Mouse (Mus musculus): ENCODE measurements at regions not wholly inside any gene's neighbourhood (a gene's known extent, or its start where the extent isn't known, plus 50 kb on each side); places are given as distances from the start of the nearest gene placed in this dataset.
A peak's percentile ranks its signal among the peaks of the same experiment; 100 is the strongest.

DNA sequence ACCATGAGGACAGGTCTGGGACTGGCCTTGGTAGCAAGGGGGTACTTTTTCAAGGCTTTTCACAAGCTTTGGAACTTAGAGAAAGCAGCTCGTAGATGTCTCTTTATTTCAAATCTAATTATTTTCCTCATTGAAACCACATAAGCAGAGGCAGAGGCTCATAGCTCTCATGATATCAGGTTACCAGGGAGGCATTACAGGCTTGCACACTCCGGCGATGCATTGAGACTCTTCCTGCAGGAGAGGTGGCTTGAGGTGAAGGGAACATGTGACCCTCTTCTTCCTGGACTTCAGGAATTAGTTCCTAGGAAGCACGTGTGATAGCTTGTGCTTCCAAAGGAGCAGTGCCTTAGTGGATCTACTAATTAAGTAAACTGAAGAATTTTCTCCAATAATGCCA lies 233.9 kb upstream of the Snx7 start:
- no peaks in the 10 kb centered on the region for H3K27me3 ChIP-seq (ENCODE audit: insufficient read depth, low read length)
- no peak for TF ChIP-seq CTCF (IDR thresholded peaks at IDR 0.05; ENCODE audit: low read depth)
- no peak overlapping the region for H3K4me2 ChIP-seq (ENCODE audit: low read depth, low read length)
- H3K27ac ChIP-seq, result no peak overlapping the region
- no peak for ATAC-seq
- WGBS, result 77% methylated on average over 4 of the region's 4 CpGs
- H3K4me1 ChIP-seq (ENCODE audit: insufficient read depth, low read length), result no peaks in the 10 kb centered on the region
- no peaks in the 10 kb centered on the region for H3K9me3 ChIP-seq (ENCODE audit: low read length)
- no peak overlapping the region for H3K9ac ChIP-seq (replicated peaks; ENCODE audit: low read length)
- DNase-seq (ENCODE audit: low spot score), result no peak
- no peak overlapping the region for H3K4me3 ChIP-seq (ENCODE audit: low read length)
- no peaks in the 10 kb centered on the region for H3K36me3 ChIP-seq (ENCODE audit: insufficient read depth, low read length)

DNA sequence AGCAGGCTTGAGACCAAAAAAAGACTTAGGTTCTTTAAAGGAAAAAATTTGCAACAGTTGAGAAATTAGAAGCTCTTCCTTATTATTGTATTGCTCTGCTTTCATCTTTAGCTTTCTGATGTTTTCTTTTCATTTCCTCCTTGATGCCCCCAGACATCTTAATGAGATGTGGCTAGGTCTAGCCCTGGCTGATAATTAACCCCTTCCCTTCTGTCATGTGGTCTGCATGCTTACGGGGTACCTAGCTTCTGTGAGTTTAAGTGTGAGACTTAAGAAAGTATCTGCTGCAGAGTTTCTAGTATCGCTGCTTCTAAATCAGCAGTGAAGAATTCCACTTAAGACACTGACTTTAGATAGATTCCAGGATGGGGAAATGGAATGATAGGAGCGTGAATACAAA lies 215.8 kb upstream of the Snx7 start:
- Histone ChIP-seq H3K36me3 (ENCODE audit: insufficient read depth, low read length) (no peaks in the 10 kb centered on the region), H3K4me3 (ENCODE audit: low read length) (no peak overlapping the region), H3K4me1 (ENCODE audit: insufficient read depth, low read length) (no peaks in the 10 kb centered on the region), H3K9ac (replicated peaks; ENCODE audit: low read length) (no peak overlapping the region), H3K27ac (no peak overlapping the region), H3K9me3 (ENCODE audit: low read length) (no peaks in the 10 kb centered on the region), H3K4me2 (ENCODE audit: low read depth, low read length) (no peak overlapping the region), H3K27me3 (ENCODE audit: insufficient read depth, low read length) (no peaks in the 10 kb centered on the region)
- no peak for TF ChIP-seq CTCF (IDR thresholded peaks at IDR 0.05; ENCODE audit: low read depth)
- no peak for ATAC-seq
- no peak for DNase-seq (ENCODE audit: low spot score)
- WGBS, result 85% methylated on average over 3 of the region's 3 CpGs

- H3K4me3 ChIP-seq (ENCODE audit: low read length), result no peak overlapping the region
- no peaks in the 10 kb centered on the region for H3K27me3 ChIP-seq (ENCODE audit: insufficient read depth, low read length)
- H3K4me2 ChIP-seq (ENCODE audit: low read depth, low read length), result no peak overlapping the region
- DNase-seq (ENCODE audit: low spot score) (no peak), ATAC-seq (no peak)
- H3K4me1 ChIP-seq (ENCODE audit: insufficient read depth, low read length), result no peaks in the 10 kb centered on the region
- TF ChIP-seq CTCF (IDR thresholded peaks at IDR 0.05; ENCODE audit: low read depth), result no peak
- WGBS, result 89% methylated on average over 3 of the region's 3 CpGs
- H3K9ac ChIP-seq (replicated peaks; ENCODE audit: low read length), result no peak overlapping the region
- H3K27ac ChIP-seq, result no peak overlapping the region
- no peaks in the 10 kb centered on the region for H3K9me3 ChIP-seq (ENCODE audit: low read length)
- no peaks in the 10 kb centered on the region for H3K36me3 ChIP-seq (ENCODE audit: insufficient read depth, low read length)
Observed at GRCm38 (mm10) chr3:118072363-118072762, 203.6 kb upstream of the Snx7 start.

- Histone ChIP-seq H3K4me2 (ENCODE audit: low read depth, low read length) (no peak overlapping the region), H3K9ac (replicated peaks; ENCODE audit: low read length) (no peak overlapping the region)
- WGBS, result 74% methylated on average over 4 of the region's 4 CpGs
Observed at GRCm38 (mm10) chr3:118070129-118070528, 201.4 kb upstream of the Snx7 start.

DNA sequence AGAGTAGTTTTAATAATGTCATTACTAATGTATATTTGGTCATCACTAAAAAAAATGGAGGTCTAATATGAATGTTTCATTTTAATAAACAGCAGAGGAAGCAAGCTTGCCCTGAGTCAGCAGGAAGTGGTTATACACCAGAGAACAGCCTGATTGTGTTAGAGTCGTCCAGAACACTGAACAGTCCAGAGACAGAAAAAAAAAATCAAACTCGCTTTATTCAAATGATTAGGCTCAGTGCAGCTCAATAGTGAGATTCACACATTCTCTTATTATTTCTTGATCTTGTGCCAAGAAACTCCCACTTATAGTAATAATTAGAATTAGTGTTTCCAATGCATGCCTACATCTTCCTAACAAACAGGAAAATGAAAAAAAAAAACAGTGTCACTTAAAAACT lies 194.9 kb upstream of the Snx7 start:
- Histone ChIP-seq H3K36me3 (ENCODE audit: insufficient read depth, low read length) (no peaks in the 10 kb centered on the region), H3K4me2 (ENCODE audit: low read depth, low read length) (no peak overlapping the region), H3K27me3 (ENCODE audit: insufficient read depth, low read length) (no peaks in the 10 kb centered on the region), H3K4me1 (ENCODE audit: insufficient read depth, low read length) (no peaks in the 10 kb centered on the region), H3K4me3 (ENCODE audit: low read length) (no peak overlapping the region), H3K27ac (no peak overlapping the region), H3K9me3 (ENCODE audit: low read length) (no peaks in the 10 kb centered on the region), H3K9ac (replicated peaks; ENCODE audit: low read length) (no peak overlapping the region)
- 21% methylated on average over 2 of the region's 2 CpGs for WGBS
- DNase-seq (ENCODE audit: low spot score) (peak; percentile 9), ATAC-seq (no peak)
- no peak for TF ChIP-seq CTCF (IDR thresholded peaks at IDR 0.05; ENCODE audit: low read depth)

More at GRCm38 (mm10) chr3:118070129-118070528, 201.4 kb upstream of the Snx7 start:
- H3K27me3 ChIP-seq (ENCODE audit: insufficient read depth, low read length), result no peaks in the 10 kb centered on the region
- no peaks in the 10 kb centered on the region for H3K36me3 ChIP-seq (ENCODE audit: insufficient read depth, low read length)
- DNase-seq (ENCODE audit: low spot score) (no peak), ATAC-seq (no peak)
- no peaks in the 10 kb centered on the region for H3K4me1 ChIP-seq (ENCODE audit: insufficient read depth, low read length)
- TF ChIP-seq CTCF (IDR thresholded peaks at IDR 0.05; ENCODE audit: low read depth), result no peak
- H3K9me3 ChIP-seq (ENCODE audit: low read length), result no peaks in the 10 kb centered on the region
- H3K4me3 ChIP-seq (ENCODE audit: low read length), result no peak overlapping the region
- H3K27ac ChIP-seq, result no peak overlapping the region

GRCm38 (mm10) chr3:118062569-118062968 lies 193.8 kb upstream of the Snx7 start:
- 88% methylated on average over 1 of the region's 1 CpGs for WGBS
- no peak for ATAC-seq
- no peaks in the 10 kb centered on the region for H3K9me3 ChIP-seq (ENCODE audit: low read length)
- H3K4me2 ChIP-seq (ENCODE audit: low read depth, low read length), result no peak overlapping the region
- no peaks in the 10 kb centered on the region for H3K36me3 ChIP-seq (ENCODE audit: insufficient read depth, low read length)
- no peaks in the 10 kb centered on the region for H3K4me1 ChIP-seq (ENCODE audit: insufficient read depth, low read length)
- no peak for TF ChIP-seq CTCF (IDR thresholded peaks at IDR 0.05; ENCODE audit: low read depth)
- no peak for DNase-seq (ENCODE audit: low spot score)
- H3K27me3 ChIP-seq (ENCODE audit: insufficient read depth, low read length), result no peaks in the 10 kb centered on the region
- H3K9ac ChIP-seq (replicated peaks; ENCODE audit: low read length), result no peak overlapping the region
- no peak overlapping the region for H3K4me3 ChIP-seq (ENCODE audit: low read length)
- no peak overlapping the region for H3K27ac ChIP-seq

GRCm38 (mm10) chr3:118047016-118047415 lies 178.3 kb upstream of the Snx7 start:
- H3K27ac ChIP-seq, result no peak overlapping the region
- no peaks in the 10 kb centered on the region for H3K9me3 ChIP-seq (ENCODE audit: low read length)
- no peaks in the 10 kb centered on the region for H3K27me3 ChIP-seq (ENCODE audit: insufficient read depth, low read length)
- 70% methylated on average over 11 of the region's 11 CpGs for WGBS
- no peak for TF ChIP-seq CTCF (IDR thresholded peaks at IDR 0.05; ENCODE audit: low read depth)
- H3K4me1 ChIP-seq (ENCODE audit: insufficient read depth, low read length), result no peaks in the 10 kb centered on the region
- DNase-seq (ENCODE audit: low spot score) (no peak), ATAC-seq (no peak)
- H3K4me2 ChIP-seq (ENCODE audit: low read depth, low read length), result no peak overlapping the region
- H3K9ac ChIP-seq (replicated peaks; ENCODE audit: low read length), result no peak overlapping the region
- H3K4me3 ChIP-seq (ENCODE audit: low read length), result no peak overlapping the region
- no peaks in the 10 kb centered on the region for H3K36me3 ChIP-seq (ENCODE audit: insufficient read depth, low read length)

All from hindbrain, postnatal 0 days (tissue).